Mouse (Mus musculus): ENCODE data around the gene Gpr15.

DNA sequence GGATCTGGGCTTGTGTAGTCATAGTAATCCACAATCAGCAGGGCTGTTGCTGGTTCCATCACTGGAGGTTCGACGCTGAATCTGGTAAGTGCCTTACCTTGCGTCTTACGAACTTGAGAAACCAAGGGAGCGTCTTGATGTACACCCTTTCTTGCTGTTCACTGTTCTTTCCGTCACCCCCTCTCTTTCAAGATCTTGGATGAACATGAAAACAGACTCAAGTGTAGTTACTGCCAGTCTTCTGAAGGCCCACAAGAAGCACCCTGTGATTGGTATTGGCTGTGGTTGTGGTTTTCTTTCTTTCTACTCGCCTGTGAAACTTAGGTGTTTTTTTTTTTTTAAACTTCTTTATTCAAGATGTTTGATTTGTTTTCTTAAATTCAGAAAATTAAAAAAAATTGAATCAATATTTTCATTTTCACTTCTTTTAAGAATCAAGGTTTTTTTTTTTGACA lies at the start of gene Gpr15:
- TF ChIP-seq CTCF (IDR thresholded peaks at IDR 0.05; ENCODE audit: control insufficient read depth, insufficient read depth, low read length) (no peak), POLR2A (IDR thresholded peaks at IDR 0.05; ENCODE audit: borderline replicate concordance, control insufficient read depth, low read depth, low read length) (no peak)
